Mouse (Mus musculus) intestine, embryonic 16.5 days (tissue): Measurements from ENCODE around the gene Ttc33. TPM values are rescaled to one million over a fixed set of nuclear protein-coding genes. Genes with fewer than 3 reads are reported as not detected.

Experiments
- ATAC-seq: fragments of 200-750 bp; cut with Nextera tagmentation; 2 replicates; pipeline ENCODE4 v1.8.0; 2017; ENCODE audit warnings: moderate TSS enrichment, moderate library complexity
- H3K27ac ChIP-seq: fragments of 300-500 bp; sonication (generic); 2 replicates; pipeline ENCODE4 v1.5.1; 2014; ENCODE audit warnings: mild to moderate bottlenecking, low read length
- H3K27me3 ChIP-seq: fragments of 300-500 bp; sonication (generic); replicated peaks from 2 replicates; pipeline ENCODE4 v1.6.1; 2014; ENCODE audit warnings: low read length, control low read depth, mixed read lengths; ENCODE audit not compliant: control insufficient read depth, insufficient read depth
- H3K36me3 ChIP-seq: fragments of 300-500 bp; sonication (generic); 2 replicates; pipeline ENCODE4 v1.6.1; 2014; ENCODE audit warnings: low read length, control low read depth; ENCODE audit not compliant: control insufficient read depth, insufficient read depth
- H3K4me1 ChIP-seq: fragments of 300-500 bp; sonication (generic); 2 replicates; pipeline ENCODE4 v1.6.1; 2014; ENCODE audit warnings: low read length, control low read depth, mixed read lengths; ENCODE audit not compliant: control insufficient read depth, insufficient read depth
- H3K4me2 ChIP-seq: fragments of 300-500 bp; sonication (generic); 2 replicates; pipeline ENCODE4 v1.6.1; 2014; ENCODE audit warnings: low read depth, low read length, control low read depth
- H3K4me3 ChIP-seq: fragments of 300-500 bp; sonication (generic); 2 replicates; pipeline ENCODE4 v1.5.1; 2014; ENCODE audit warnings: mild to moderate bottlenecking, low read length
- H3K9ac ChIP-seq: fragments of 300-500 bp; sonication (generic); 2 replicates; pipeline ENCODE4 v1.6.1; 2014; ENCODE audit warnings: low read depth, low read length
- H3K9me3 ChIP-seq: fragments of 300-500 bp; sonication (generic); 2 replicates; pipeline ENCODE4 v1.6.1; 2016; ENCODE audit warnings: low read length, control low read depth; ENCODE audit not compliant: control insufficient read depth
- WGBS: fragments of 180-500 bp; shearing (Covaris S2); extraction: QIAGEN DNeasy Blood & Tissue Kit; methylation state at CpG from one replicate; pipeline ENCODE4 v1.1.7; 2014; 5-methylcytosine and 5-hydroxymethylcytosine counted together
- polyA plus RNA-seq: library from polyadenylated mRNA; unstranded; fragments of >200 nt; fragmentation: Nextera tagmentation; extraction: Ambion mirVana; gene quantifications from 2 replicates; pipeline ENCODE4 v1.2.1, GENCODE M21; 2015

Gene Ttc33
- 32.0 and 32.9 TPM in 2 replicates for polyA plus RNA-seq

DNA sequence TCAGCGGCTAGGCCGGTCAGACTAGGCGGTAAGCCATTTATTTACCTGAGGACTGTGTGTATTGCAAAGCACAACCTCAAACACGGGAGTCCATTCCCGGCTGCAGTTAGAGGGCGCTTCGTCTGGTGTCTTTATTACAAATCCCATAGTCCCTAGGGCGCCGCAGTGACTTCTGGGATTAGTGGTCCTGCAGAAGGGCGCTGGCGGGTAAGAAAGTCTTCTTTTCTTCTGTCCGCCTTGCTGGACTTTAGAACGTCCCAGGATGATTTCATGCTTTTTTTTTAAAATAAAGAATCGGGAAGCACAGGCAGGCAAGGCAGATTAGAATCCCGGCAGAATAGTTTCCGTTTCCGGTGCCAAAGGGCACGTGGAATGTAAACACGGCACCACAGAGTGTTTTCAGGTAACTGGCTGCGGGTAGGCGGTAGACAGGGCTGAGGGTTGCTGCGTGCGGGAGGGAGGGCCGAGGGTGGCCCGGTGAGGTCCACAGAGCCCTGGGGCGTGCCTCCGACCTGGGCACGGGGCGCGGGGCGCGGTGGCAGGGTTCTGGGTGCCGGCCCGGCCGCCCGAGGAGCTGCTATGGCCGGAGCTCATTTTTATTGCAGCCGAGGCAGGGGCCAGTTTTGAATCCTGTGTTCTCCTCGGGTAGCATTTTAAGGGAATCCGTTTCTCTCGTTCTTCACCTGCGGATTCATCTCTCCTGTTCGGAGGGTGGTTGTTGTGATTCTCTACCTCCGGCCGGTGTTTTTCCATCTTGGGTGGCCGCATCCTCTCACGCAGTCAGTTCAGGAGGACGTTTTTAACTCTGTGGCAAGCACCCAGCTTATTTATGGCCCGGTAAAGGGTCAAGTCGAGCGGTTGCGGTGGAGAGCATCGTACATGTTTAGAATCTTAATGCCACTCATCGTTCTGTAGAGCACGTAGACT is at the start of gene Ttc33:
Gene Ttc33 (plus strand): TSS at position 160 of the 927 bp plus-strand sequence.
- Histone ChIP-seq H3K4me1 (peaks cover 8% of the 10 kb centered on the region), H3K4me2 (peak within 1 kb of the TSS; percentile 80), H3K27me3 (no peaks in the 10 kb centered on the region), H3K27ac (peak within 1 kb of the TSS; percentile 93), H3K9ac (peak within 1 kb of the TSS; percentile 88), H3K9me3 (no peaks in the 10 kb centered on the region), H3K36me3 (no peaks in the 10 kb centered on the region), H3K4me3 (peak within 1 kb of the TSS; percentile 97)
- under 1% methylated on average over 55 of the region's 55 CpGs for WGBS
- ATAC-seq = peak; percentile 90

DNA sequence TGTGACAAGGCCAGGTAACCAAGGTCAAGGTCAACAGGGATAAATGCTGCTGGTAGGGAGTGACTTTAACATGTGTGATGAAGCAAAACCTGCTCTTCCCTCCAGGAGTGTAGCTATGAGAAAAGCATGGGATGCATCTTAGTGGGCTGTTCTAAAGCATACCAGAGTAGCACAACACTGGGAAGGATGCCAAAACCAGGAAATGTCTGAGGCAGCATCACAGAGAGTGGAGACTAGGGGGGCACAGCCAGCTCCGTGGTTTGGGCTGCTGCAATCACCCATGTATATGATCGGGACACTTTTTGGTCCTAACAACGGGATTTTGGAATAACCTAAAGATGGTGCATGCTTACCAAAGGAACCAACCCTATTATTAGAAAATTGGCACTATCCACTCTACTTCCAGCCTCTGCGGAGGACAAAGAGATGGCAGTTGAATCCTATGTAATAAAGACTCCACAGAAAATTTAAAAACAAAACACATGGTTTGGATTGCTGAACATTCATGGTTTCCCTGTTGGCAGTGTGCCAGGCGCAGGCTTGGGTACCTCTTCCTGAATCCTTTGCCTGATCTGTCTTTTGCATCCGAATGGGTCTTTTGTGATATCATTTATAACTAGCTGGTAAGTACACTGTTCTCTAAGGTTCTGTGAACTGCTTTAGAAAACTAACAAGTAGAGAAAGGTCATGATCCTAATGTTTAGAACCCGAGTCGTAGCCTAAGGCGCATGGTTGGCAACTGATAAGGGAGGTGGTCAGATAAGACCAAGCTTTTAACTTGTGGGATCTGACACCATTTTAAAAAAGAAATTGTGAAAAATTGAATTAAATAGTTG is 47.1 kb upstream of the Ttc33 start:
- H3K27me3 ChIP-seq = no peaks in the 10 kb centered on the region
- no peaks in the 10 kb centered on the region for H3K9me3 ChIP-seq
- peaks cover 3% of the 10 kb centered on the region; the same call in 1 of the 2 replicates for H3K4me1 ChIP-seq
- H3K9ac ChIP-seq = no peak overlapping the region
- H3K4me2 ChIP-seq = no peak overlapping the region
- no peaks in the 10 kb centered on the region for H3K36me3 ChIP-seq
- 65% methylated on average over 9 of the region's 9 CpGs for WGBS
- ATAC-seq = no peak
- no peak overlapping the region for H3K4me3 ChIP-seq
- H3K27ac ChIP-seq = no peak overlapping the region

DNA sequence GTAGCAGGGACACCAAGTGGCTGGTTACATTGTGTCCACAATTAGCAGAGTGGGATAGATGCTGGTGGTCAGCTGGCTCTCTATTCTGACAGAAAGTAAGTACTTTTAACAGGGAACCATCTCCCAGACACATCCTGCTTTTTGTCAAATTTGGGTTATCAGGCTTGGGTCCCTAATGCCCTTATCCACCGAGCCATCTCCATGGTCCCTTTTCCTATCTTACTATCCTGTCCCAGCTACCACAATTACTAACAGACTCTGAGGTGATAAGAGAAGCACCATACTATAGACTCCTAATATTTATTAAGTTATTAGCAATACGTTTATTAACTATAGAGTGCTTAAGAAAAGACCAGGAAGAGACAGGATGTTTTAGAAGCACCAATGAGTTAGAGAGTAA is 46.0 kb upstream of the Ttc33 start:
- ATAC-seq = no peak

DNA sequence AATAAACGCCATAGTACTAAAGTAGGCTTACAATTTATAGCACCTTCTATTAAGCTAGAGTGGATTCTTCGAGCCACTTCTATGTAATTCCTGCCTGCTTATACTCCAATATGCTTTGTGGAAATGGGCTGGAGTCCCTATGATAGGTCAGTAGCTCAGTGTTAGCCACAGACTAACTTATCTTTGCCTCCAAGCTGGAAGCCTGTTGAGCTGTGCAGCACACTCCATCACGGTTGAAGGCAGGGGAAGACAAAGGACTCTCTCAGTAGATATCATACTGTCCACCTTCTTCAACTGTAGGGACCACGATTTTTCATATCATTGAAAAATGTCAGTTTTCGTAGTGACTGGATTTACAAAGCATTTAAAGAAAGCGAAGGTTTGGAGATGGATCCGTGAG is 45.5 kb upstream of the Ttc33 start:
- Histone ChIP-seq H3K9ac (no peak overlapping the region), H3K4me2 (no peak overlapping the region), H3K4me1 (peaks cover 7% of the 10 kb centered on the region; the same call in 1 of the 2 replicates), H3K4me3 (no peak overlapping the region), H3K9me3 (no peaks in the 10 kb centered on the region), H3K27me3 (no peaks in the 10 kb centered on the region), H3K27ac (no peak overlapping the region), H3K36me3 (no peaks in the 10 kb centered on the region)
- 84% methylated on average over 7 of the region's 7 CpGs for WGBS
- ATAC-seq = no peak

More for the DNA sequence above, 46.0 kb upstream of the Ttc33 start:
- H3K27me3 ChIP-seq = no peaks in the 10 kb centered on the region
- H3K36me3 ChIP-seq = no peaks in the 10 kb centered on the region
- WGBS = 73% methylated on average over 2 of the region's 2 CpGs
- H3K4me3 ChIP-seq = no peak overlapping the region
- H3K4me2 ChIP-seq = no peak overlapping the region
- H3K9me3 ChIP-seq = no peaks in the 10 kb centered on the region
- no peak overlapping the region for H3K27ac ChIP-seq
- peaks cover 3% of the 10 kb centered on the region; the same call in 1 of the 2 replicates for H3K4me1 ChIP-seq
- H3K9ac ChIP-seq = no peak overlapping the region

DNA sequence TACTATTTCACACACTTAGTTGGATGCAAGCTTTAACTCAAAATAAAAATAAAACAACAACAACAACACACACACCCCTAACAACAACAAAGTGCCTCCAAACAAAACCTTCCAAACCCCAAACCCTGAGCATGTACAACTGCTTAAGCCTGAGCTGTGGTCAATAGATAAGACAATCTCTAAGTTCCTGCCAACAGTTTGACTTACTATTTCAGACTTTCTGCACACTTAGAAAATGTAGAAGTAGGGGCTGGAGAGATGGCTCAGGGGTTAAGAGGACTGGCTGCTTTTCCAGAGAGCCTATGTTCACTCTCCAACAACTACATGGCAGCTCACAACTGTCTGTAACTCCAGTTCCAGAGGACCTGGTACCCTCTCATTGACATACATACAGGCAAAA is 45.0 kb upstream of the Ttc33 start:
- no peak overlapping the region for H3K4me2 ChIP-seq
- H3K9me3 ChIP-seq = no peaks in the 10 kb centered on the region
- no peak overlapping the region for H3K9ac ChIP-seq
- H3K4me1 ChIP-seq = peaks cover 11% of the 10 kb centered on the region
- no peak overlapping the region for H3K27ac ChIP-seq
- H3K36me3 ChIP-seq = no peaks in the 10 kb centered on the region
- no peak for ATAC-seq
- H3K27me3 ChIP-seq = no peaks in the 10 kb centered on the region
- H3K4me3 ChIP-seq = no peak overlapping the region

DNA sequence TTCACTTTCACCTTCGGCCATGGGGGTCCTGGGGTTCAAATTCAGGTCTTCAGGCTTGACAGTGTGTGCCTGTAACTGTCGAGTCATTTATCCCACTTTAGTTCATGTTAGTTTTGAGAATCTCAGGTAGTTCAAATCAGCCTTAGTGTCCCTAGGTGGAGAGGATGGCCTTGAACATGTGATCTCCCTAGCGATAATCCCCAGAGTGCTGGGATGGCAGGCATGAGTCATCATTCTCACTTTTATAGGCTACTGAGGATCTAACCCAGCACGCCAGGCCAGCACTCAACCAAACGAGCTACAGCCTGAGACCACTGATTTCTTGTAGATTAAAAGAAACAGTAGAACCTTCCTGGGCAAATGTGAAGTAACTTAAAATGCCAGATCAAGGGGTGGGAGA is 43.3 kb upstream of the Ttc33 start:
- H3K9ac ChIP-seq = no peak overlapping the region
- no peaks in the 10 kb centered on the region for H3K27me3 ChIP-seq
- H3K36me3 ChIP-seq = no peaks in the 10 kb centered on the region
- H3K27ac ChIP-seq = no peak overlapping the region
- H3K4me1 ChIP-seq = peaks cover 14% of the 10 kb centered on the region
- no peak overlapping the region for H3K4me2 ChIP-seq
- ATAC-seq = no peak
- no peak overlapping the region for H3K4me3 ChIP-seq
- 47% methylated on average over 5 of the region's 5 CpGs for WGBS
- no peaks in the 10 kb centered on the region for H3K9me3 ChIP-seq

DNA sequence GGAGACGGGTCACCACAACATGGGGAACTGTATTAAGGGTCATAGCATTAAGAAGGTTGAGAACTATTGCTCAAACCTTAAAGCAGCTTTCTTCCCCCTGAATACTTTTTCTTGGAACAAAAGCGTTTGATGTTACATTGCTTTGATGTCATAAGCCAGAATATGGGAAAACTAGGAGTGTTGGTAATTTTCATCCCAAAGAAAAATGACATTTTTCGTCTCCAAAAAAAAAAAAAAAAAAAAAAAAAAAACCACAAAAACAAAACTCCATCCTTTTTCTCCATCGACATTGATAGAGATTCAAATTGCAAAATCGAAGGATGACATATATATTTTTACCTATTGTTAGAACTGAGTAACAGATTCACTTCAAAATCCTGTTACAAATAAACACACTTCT is 42.6 kb upstream of the Ttc33 start:
- no peak overlapping the region for H3K4me2 ChIP-seq

DNA sequence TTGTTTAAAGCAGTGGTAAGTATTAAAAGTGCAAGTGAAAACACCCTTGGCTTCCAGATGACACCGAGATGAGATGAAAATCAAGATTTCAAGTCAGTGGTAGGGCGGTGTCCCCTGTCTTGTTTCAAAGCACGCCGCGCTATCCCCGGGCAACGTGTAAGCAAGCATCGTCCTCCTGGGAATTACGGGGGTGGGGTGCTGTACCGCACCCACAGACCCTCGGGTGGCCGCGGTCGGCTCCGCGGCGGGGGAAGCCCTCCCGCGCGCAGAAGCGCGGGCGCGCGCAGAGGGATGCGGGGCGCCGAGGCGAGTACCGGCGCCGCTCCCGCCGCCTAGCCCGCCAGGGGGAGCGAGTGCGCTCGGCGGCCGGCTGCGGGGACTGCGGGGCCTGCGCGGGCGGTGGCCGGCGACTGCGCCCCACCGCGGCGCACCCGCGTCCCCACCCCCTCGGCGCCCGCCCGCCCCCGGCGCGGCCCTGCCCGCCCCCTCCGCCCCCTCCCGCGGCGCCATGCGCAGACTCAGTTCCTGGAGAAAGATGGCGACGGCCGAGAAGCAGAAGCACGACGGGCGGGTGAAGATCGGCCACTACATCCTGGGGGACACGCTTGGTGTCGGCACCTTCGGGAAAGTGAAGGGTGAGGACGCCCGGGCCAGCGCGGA is 41.8 kb upstream of the Ttc33 start, which contains the start of gene Prkaa1:
Gene Prkaa1 (plus strand): TSS at position 501 of the 660 bp plus-strand sequence.
- Histone ChIP-seq H3K27me3 (no peaks in the 10 kb centered on the region), H3K9ac (peak within 1 kb of the TSS; percentile 94), H3K4me2 (peak within 1 kb of the TSS; percentile 78), H3K36me3 (no peaks in the 10 kb centered on the region), H3K9me3 (no peaks in the 10 kb centered on the region), H3K27ac (peak within 1 kb of the TSS; percentile 90), H3K4me1 (peaks cover 18% of the 10 kb centered on the region), H3K4me3 (peak within 1 kb of the TSS; percentile 96)
- peak; percentile 91 for ATAC-seq
- WGBS = under 1% methylated on average over 69 of the region's 80 CpGs

More for the DNA sequence above, 42.6 kb upstream of the Ttc33 start:
- H3K27me3 ChIP-seq = no peaks in the 10 kb centered on the region
- no peak for ATAC-seq
- no peaks in the 10 kb centered on the region for H3K36me3 ChIP-seq
- no peak overlapping the region for H3K4me3 ChIP-seq
- 65% methylated on average over 5 of the region's 5 CpGs for WGBS
- no peaks in the 10 kb centered on the region for H3K9me3 ChIP-seq
- H3K27ac ChIP-seq = no peak overlapping the region
- no peak overlapping the region for H3K9ac ChIP-seq
- peaks cover 14% of the 10 kb centered on the region for H3K4me1 ChIP-seq
